Mouse (Mus musculus) ovary, adult 2 months (tissue): ENCODE measurements around the gene Hoga1. TPM values are rescaled to one million over a fixed set of nuclear protein-coding genes. Genes with fewer than 3 reads are reported as not detected.

Experiments used
- polyA plus RNA-seq: library from polyadenylated mRNA; depleted of rRNA; stranded (reverse); fragments of >200 nt; gene quantifications from 2 replicates; pipeline ENCODE4 v1.2.3, GENCODE M21; 2012; rRNA removed

Gene Hoga1
- polyA plus RNA-seq, result 2.8 and 3.7 TPM in 2 replicates

DNA sequence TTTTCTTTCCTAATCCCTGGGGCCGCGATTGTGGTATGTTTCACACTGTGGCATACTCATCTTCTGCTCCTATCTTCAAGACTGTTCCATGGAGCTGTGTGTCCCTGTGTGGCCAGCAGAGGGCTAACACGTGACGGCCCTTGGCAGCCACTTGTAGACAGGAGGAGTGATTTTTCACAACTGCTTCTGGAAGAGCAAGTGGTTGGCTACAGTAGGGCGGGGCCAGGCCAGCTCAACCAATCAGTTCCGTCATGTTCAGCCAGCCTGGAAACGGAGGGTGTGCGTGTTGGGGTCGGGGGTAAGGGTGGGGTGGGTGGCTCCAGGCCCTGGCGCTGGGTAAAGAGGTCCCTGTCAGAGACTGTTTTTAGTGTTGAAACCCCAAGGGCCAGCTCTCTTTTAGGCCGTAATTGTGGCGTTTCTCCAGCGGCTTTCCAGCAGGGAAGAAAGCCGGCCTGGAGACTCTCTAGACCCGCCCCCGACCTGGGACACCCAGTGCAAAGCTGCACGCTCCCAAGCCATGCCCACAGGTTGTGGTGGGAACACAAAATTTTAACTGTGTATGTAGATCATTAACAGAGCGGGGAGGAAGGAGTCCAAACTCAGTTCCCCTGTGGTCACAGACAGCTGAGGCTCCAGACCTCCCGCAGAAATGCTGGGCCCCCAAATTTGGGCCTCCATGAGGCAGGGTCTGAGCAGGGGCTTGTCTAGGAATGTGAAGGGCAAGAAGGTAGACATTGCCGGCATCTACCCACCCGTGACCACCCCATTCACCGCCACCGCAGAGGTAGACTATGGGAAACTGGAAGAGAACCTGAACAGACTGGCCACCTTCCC, at the start of gene Hoga1:
Hoga1 (plus strand) TSS at position 342 of the 834 bp plus-strand sequence.

DNA sequence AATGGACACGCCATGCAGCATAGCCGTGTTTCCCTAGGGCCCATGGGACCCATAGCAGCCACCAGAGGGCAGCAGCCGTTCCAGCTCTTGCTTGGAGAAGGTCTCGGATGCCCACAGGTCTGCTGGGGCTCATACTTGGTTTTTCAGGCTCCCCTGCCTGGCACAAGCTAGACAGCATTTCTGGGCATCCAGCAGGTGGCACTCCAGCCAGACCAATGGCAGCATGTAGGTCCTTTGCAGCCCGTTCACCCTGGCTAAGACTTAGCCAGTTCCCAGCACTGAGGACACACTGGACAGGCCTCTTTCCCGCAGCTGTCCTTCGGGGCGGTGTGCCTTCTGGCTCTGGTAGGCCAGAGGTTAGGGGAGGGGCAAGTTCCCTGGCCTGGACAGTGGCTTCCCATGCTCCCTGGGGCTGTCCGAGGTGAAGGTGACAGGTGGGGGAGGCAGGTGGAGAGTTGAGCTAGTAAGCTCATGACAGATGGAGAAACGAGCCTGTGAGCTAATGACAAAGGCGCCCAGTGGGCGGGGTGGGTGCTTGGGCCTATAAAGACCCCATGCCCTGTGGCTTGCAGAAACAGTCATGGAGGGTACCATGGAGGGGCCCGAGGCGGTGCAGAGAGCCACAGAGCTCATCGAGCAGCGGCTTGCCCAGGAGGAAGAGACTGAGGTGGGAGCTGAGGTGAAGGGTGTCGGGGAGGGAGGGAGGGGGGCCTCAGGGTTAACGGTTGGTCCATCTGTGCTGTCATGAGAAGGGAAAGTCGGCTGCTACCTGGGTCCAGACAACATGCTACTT, 9.8 kb upstream of the Hoga1 start, which contains the start of gene Ankrd2:
Ankrd2 (plus strand) TSS at position 545 of the 793 bp plus-strand sequence.

DNA sequence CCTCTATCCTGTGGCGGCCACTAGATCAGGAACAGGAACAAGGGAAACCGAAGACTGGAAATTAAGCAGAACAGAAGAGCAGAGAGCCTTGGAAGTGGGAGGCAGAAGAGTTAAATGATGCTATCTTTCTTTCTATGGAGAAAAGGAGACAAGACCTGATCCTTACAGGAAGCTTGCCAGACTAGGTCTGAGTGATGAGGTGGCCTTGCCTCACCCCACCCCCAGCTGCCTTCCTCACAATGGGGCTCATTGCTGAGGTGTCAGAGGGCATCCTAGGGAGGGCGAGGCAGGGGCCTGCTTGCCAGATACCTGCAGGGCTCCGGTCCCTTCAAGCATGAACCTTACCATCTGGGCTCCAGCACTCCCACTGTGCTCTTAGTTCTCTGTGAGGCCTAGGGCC, 6.5 kb downstream of the Hoga1 start, which contains the start of gene 4933411K16Rik:
4933411K16Rik (plus strand) TSS at position 301 of the 400 bp plus-strand sequence.

DNA sequence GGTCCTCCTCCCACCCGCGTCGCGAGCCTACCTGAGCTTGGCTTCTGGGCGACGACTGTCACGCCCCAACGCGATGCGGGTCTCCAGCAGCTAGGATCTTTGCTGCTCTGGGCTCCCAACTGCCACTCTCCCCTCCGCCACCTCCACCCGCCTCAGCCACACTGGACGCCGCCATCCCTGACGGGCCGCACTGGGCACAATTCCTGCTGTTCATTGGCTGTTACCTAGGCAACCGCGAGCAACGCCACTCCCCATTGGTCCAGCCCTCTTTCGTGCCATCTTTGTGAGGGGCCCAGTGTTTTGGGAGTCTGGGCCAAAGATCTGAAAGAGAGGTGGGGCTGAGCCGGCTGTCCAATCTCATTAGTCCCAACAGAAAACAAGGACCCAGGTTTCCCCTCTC, 40.8 kb downstream of the Hoga1 start, which contains the start of gene Morn4:
Morn4 (minus strand) TSS at position 192 of the 400 bp plus-strand sequence.

DNA sequence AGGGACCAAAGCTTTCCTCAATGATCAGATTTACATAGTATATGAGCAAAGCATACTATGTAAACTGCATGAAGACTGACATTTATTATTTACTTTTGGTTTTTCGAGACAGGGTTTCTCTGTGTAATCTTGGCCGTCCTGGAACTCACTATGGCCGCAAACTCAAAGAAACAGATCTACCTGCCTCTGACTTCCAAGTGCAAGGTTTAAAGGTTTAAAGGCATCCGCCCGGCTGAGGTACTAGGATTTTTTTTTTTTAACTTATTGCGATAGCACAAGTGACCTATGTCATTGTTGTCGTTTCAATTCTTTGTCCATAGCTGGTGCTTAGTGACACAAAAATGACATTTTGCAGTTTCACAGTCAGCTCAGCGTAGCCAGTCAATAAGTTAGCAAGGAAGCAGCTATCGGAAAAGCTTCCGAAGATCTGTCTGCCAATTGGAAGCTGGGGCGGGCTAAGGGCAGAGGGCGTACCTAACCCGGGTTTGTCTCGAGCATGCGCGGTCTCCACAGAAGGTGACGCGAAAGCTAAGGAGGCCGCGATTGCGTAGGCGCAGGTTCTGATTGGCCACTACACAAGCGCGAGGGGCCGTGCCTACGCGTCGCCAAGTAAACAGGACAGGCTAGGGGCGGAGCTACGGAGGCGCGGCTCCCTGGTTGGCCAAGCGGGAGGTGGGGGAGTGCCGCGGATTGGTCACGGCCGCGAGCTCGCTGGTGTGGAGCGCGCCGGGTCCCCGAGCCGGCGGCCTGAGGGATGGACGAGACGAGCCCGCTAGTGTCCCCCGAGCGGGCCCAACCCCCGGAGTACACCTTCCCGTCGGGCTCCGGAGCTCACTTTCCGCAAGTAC, 44.6 kb downstream of the Hoga1 start, which contains the start of gene Pi4k2a:
Pi4k2a (plus strand) TSS at position 723 of the 848 bp plus-strand sequence.

Other genes starting within 250 kb of the Hoga1 start
- 4.7 and 5.5 TPM in 2 replicates for gene Arhgap19, start 243.6 kb upstream of the Hoga1 start, polyA plus RNA-seq
- 9.9 and 18.1 TPM in 2 replicates for gene Frat1, start 215.6 kb upstream of the Hoga1 start, polyA plus RNA-seq
- gene Frat2, start 197.5 kb upstream of the Hoga1 start, polyA plus RNA-seq, result 12.5 and 21.6 TPM in 2 replicates
- 8.8 and 10.5 TPM in 2 replicates for gene Rrp12, start 149.4 kb upstream of the Hoga1 start, polyA plus RNA-seq
- gene Pgam1, start 133.7 kb upstream of the Hoga1 start, polyA plus RNA-seq, result 425 and 465 TPM in 2 replicates
- 16.1 and 22.0 TPM in 2 replicates for gene Exosc1, start 112.2 kb upstream of the Hoga1 start, polyA plus RNA-seq
- 117 and 123 TPM in 2 replicates for gene Zdhhc16, start 112.1 kb upstream of the Hoga1 start, polyA plus RNA-seq
- gene Mms19, start 64.5 kb upstream of the Hoga1 start, polyA plus RNA-seq, result 82.3 and 85.4 TPM in 2 replicates
- 43.5 and 47.5 TPM in 2 replicates for gene Ubtd1, start 63.8 kb upstream of the Hoga1 start, polyA plus RNA-seq
- 0.46 and 0.90 TPM in 2 replicates for gene Ankrd2, start 9.6 kb upstream of the Hoga1 start, polyA plus RNA-seq
- gene 4933411K16Rik, start 6.6 kb downstream of the Hoga1 start, polyA plus RNA-seq, result 0.51 and 0.58 TPM in 2 replicates
- gene Morn4, start 40.7 kb downstream of the Hoga1 start, polyA plus RNA-seq, result 12.2 and 12.9 TPM in 2 replicates
- gene Pi4k2a, start 44.9 kb downstream of the Hoga1 start, polyA plus RNA-seq, result 55.5 and 57.1 TPM in 2 replicates
- gene Avpi1, start 83.4 kb downstream of the Hoga1 start, polyA plus RNA-seq, result 62.2 and 67.3 TPM in 2 replicates
- 148 and 163 TPM in 2 replicates for gene Marveld1, start 101.8 kb downstream of the Hoga1 start, polyA plus RNA-seq
- gene Zfyve27, start 118.3 kb downstream of the Hoga1 start, polyA plus RNA-seq, result 43.0 and 46.5 TPM in 2 replicates
- gene Sfrp5, start 156.6 kb downstream of the Hoga1 start, polyA plus RNA-seq, result 2.8 and 3.0 TPM in 2 replicates
- 0.14 TPM in 2 replicates for gene Golga7b, start 202.0 kb downstream of the Hoga1 start, polyA plus RNA-seq